In the genomic region with DNA sequence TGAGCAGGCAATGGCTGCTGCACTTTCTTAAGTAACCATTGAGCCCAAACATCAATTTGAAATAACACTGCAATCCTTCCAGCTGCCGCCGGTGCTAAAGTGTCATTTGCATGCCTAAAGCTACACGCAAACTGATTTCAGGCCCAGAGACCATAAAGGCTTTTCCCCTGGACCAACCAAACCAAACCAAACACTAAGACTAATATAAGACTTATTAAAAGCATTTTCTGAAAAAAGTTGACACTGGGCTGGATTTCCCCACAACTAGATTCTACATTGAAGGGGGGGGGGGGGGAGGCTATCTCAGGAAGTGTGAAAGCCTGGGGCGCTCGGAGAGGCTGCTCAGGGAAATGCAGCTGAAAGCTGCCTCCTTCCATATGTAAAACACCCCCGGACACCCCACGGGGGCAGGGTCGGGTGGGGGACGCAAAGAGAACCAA, we compare ENCODE assay signal across 9 mouse cellular contexts. TPM values are rescaled to one million over a fixed set of nuclear protein-coding genes. Genes with fewer than 3 reads are reported as not detected.
A peak's percentile ranks its signal among the peaks of the same experiment; 100 is the strongest.
DNase-seq lines count a peak whose midpoint lies in the region; ATAC-seq lines count a peak whose summit lies in the region.
"Had no signal": no experiment of that assay in that cellular context is flagged by ENCODE, and none has a peak within 500 bp of the region (broad histone marks: within the 10 kb centered on the region; RNA-seq: fewer than 3 reads in every experiment).

No protein-coding gene starts in this region.

- WGBS in hindbrain, embryonic 10.5 days = 8% methylated on average over 9 of the region's 9 CpGs
- 10% methylated on average over 9 of the region's 9 CpGs for WGBS in hindbrain, embryonic 16.5 days

- H3K36me3 ChIP-seq in hindbrain, embryonic 10.5 days = peaks cover 10% of the 10 kb centered on the region
- no peaks in the 10 kb centered on the region for H3K36me3 ChIP-seq in hindbrain, embryonic 16.5 days (ENCODE audit: control insufficient read depth, insufficient read depth, low read length)
- H3K36me3 ChIP-seq in splenic B cell, adult 2 months (ENCODE audit: control insufficient read depth, insufficient read depth, low read length, poor library complexity, severe bottlenecking) = no peaks in the 10 kb centered on the region

- peaks cover 20% of the 10 kb centered on the region for H3K27me3 ChIP-seq in hindbrain, embryonic 10.5 days (ENCODE audit: insufficient read depth, poor library complexity, severe bottlenecking)
- H3K27me3 ChIP-seq in hindbrain, embryonic 16.5 days (replicated peaks; ENCODE audit: control insufficient read depth, insufficient read depth, low read length) = peaks cover 7% of the 10 kb centered on the region; the same call in 1 of the 2 replicates
- H3K27me3 ChIP-seq in splenic B cell, adult 2 months (ENCODE audit: control insufficient read depth, insufficient read depth, low read length, poor library complexity, severe bottlenecking) = peaks cover 2% of the 10 kb centered on the region; the same call in 1 of the 2 replicates

- DNase-seq in hindbrain, embryonic 10.5 days (ENCODE audit: low spot score) = peak; percentile 24
- DNase-seq in right cerebral cortex, postnatal 4 days = peak; percentile 25
- no peak for DNase-seq in right cerebral cortex, postnatal 25 days
- peak; percentile 42 for DNase-seq in splenic B cell, adult 2 months (ENCODE audit: low read depth, low spot score)
- DNase-seq in ovary, postnatal 14 days (ENCODE audit: low spot score) = no peak
- DNase-seq in cerebellum, postnatal 14 days = no peak
- DNase-seq: lung, adult 2 months had no signal

- no peak for ATAC-seq in hindbrain, embryonic 16.5 days
- peak; percentile 30 for ATAC-seq in granulocyte monocyte progenitor cell, adult 5-6 weeks (replicated peaks; ENCODE audit: poor library complexity, severe bottlenecking)

- peak overlapping the region; percentile 20 for H3K4me3 ChIP-seq in hindbrain, embryonic 10.5 days
- H3K4me3 ChIP-seq in hindbrain, embryonic 16.5 days (ENCODE audit: low read length) = no peak overlapping the region

- no peak overlapping the region for H3K9ac ChIP-seq in hindbrain, embryonic 16.5 days (ENCODE audit: low read depth, low read length)

- no peak overlapping the region for H3K4me2 ChIP-seq in hindbrain, embryonic 16.5 days (ENCODE audit: low read length)

- no peaks in the 10 kb centered on the region for H3K9me3 ChIP-seq in hindbrain, embryonic 10.5 days
- 0 out of 2 replicates have a peak, but pooled peaks cover 3% of the 10 kb centered on the region for H3K9me3 ChIP-seq in hindbrain, embryonic 16.5 days (ENCODE audit: control insufficient read depth, low read length)

- no peak overlapping the region for H3K27ac ChIP-seq in hindbrain, embryonic 10.5 days
- no peak overlapping the region for H3K27ac ChIP-seq in hindbrain, embryonic 16.5 days (ENCODE audit: low read depth, low read length)

- peaks cover 27% of the 10 kb centered on the region for H3K4me1 ChIP-seq in hindbrain, embryonic 10.5 days (replicated peaks)
- H3K4me1 ChIP-seq in hindbrain, embryonic 16.5 days (ENCODE audit: control insufficient read depth, insufficient read depth, low read depth, low read length) = peaks cover 14% of the 10 kb centered on the region

RNA-seq across cellular contexts. Expression of gene Tet1, which starts 24.8 kb away (rescaled TPM):
- 26.7 and 27.5 TPM in 2 replicates for polyA plus RNA-seq in hindbrain, embryonic 10.5 days (2016; fragmentation: Nextera tagmentation; extraction: Ambion mirVana)
- 38.7 and 39.5 TPM in 2 replicates for polyA plus RNA-seq in hindbrain, embryonic 16.5 days (2015; fragmentation: Nextera tagmentation; extraction: Ambion mirVana)
- total RNA-seq in granulocyte monocyte progenitor cell, adult 5-6 weeks (2014; fragmentation: Nextera tagmentation) = 12.8 and 21.1 TPM in 2 replicates
- total RNA-seq in granulocyte monocyte progenitor cell, adult 5-6 weeks (2017) = 7.5 and 8.6 TPM in 2 replicates

RNA-seq across cellular contexts. Expression of gene Slc25a16, which starts 36.5 kb away (rescaled TPM):
- 9.3 and 9.6 TPM in 2 replicates for polyA plus RNA-seq in hindbrain, embryonic 10.5 days (2016; fragmentation: Nextera tagmentation; extraction: Ambion mirVana)
- 15.0 and 15.6 TPM in 2 replicates for polyA plus RNA-seq in hindbrain, embryonic 16.5 days (2015; fragmentation: Nextera tagmentation; extraction: Ambion mirVana)
- total RNA-seq in granulocyte monocyte progenitor cell, adult 5-6 weeks (2014; fragmentation: Nextera tagmentation) = 15.7 and 24.2 TPM in 2 replicates
- 17.6 and 19.0 TPM in 2 replicates for total RNA-seq in granulocyte monocyte progenitor cell, adult 5-6 weeks (2017)

Comparison
In these comparisons a context has a peak if more than half of its experiments do, and no peak if none do; other contexts are left out.
1. DNase-seq: peak in hindbrain, embryonic 10.5 days (single experiment), right cerebral cortex, postnatal 4 days (single experiment) and splenic B cell, adult 2 months (single experiment); none in right cerebral cortex, postnatal 25 days (single experiment), ovary, postnatal 14 days (single experiment) and cerebellum, postnatal 14 days (0 of 2).